Mouse (Mus musculus) hindbrain, postnatal 0 days (tissue): ENCODE data around the gene Cnot4. TPM values are rescaled to one million over a fixed set of nuclear protein-coding genes. Genes with fewer than 3 reads are reported as not detected.

ENCODE experiments used
- ATAC-seq: fragments of 200-750 bp; cut with Nextera tagmentation; 2 replicates; pipeline ENCODE4 v1.8.0; 2017; ENCODE audit warnings: mild to moderate bottlenecking, moderate TSS enrichment, moderate library complexity
- DNase-seq: peaks from one replicate; pipeline ENCODE4 v3.0.0-alpha.2; 2015; ENCODE audit warnings: low spot score
- H3K27ac ChIP-seq: fragments of 300-500 bp; sonication (generic); 2 replicates; pipeline ENCODE4 v1.5.1; 2014; ENCODE audit warnings: mild to moderate bottlenecking
- H3K27me3 ChIP-seq: fragments of 300-500 bp; sonication (generic); 2 replicates; pipeline ENCODE4 v1.6.1; 2014; ENCODE audit warnings: low read length, mixed read lengths; ENCODE audit not compliant: insufficient read depth
- H3K36me3 ChIP-seq: fragments of 300-500 bp; sonication (generic); 2 replicates; pipeline ENCODE4 v1.6.1; 2014; ENCODE audit warnings: low read length, mixed read lengths; ENCODE audit not compliant: insufficient read depth
- H3K4me1 ChIP-seq: fragments of 300-500 bp; sonication (generic); 2 replicates; pipeline ENCODE4 v1.6.1; 2014; ENCODE audit warnings: antibody characterized with exemption, low read length, mixed read lengths; ENCODE audit not compliant: insufficient read depth
- H3K4me2 ChIP-seq: fragments of 300-500 bp; sonication (generic); 2 replicates; pipeline ENCODE4 v1.6.1; 2014; ENCODE audit warnings: low read depth, mild to moderate bottlenecking, low read length, moderate library complexity, mixed read lengths
- H3K4me3 ChIP-seq: fragments of 300-500 bp; sonication (generic); 2 replicates; pipeline ENCODE4 v1.5.1; 2014; ENCODE audit warnings: low read length
- H3K9ac ChIP-seq: fragments of 300-500 bp; sonication (generic); replicated peaks from 2 replicates; pipeline ENCODE4 v1.6.1; 2014; ENCODE audit warnings: mild to moderate bottlenecking, low read length, moderate library complexity, mixed read lengths
- H3K9me3 ChIP-seq: fragments of 300-500 bp; sonication (generic); 2 replicates; pipeline ENCODE4 v1.6.1; 2016; ENCODE audit warnings: low read length, mixed read lengths
- CTCF ChIP-seq: IDR thresholded peaks from 2 replicates; pipeline ENCODE4 v1.5.1; 2016; ENCODE audit warnings: antibody characterized with exemption, control low read depth, low read depth
- WGBS: fragments of 180-500 bp; shearing (Covaris S2); extraction: QIAGEN DNeasy Blood & Tissue Kit; methylation state at CpG from one replicate; pipeline ENCODE4 v1.1.7; 2014; 5-methylcytosine and 5-hydroxymethylcytosine counted together
- polyA plus RNA-seq: library from polyadenylated mRNA; unstranded; fragments of >200 nt; fragmentation: Nextera tagmentation; extraction: Ambion mirVana; gene quantifications from 2 replicates; pipeline ENCODE4 v1.2.1, GENCODE M21; 2015
- total RNA-seq: library from RNA; depleted of rRNA; stranded (reverse); fragments of >200 nt; gene quantifications from 2 replicates; pipeline ENCODE4 v1.2.3, GENCODE M21; 2014

The Cnot4 gene
- total and polyA plus RNA-seq, 2 experiments from 2014 or later = 21.4 to 24.7 TPM

DNA sequence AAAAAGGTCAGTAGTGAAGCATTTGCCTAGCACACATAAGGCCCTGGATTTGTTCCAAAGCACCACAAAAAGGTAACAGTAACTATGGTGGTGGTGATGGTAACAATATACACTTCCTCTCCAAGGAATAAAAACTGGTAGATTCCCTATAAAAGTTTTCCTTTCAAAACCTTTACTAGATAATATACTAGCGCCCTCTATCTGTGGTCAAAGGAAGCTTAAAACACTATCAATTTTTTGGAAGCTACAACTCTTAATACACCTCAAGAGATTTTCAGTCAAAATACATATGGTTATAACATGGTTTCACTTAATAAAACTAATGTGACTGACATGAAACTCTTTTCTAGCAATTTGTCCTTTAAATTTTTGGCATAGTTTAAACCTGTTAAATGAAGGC, 71.1 kb downstream of the Cnot4 start:
- TF ChIP-seq CTCF = peak; percentile 40
- H3K9me3 ChIP-seq = no peaks in the 10 kb centered on the region
- H3K27me3 ChIP-seq = no peaks in the 10 kb centered on the region
- H3K9ac ChIP-seq = no peak overlapping the region
- ATAC-seq = no peak
- no peaks in the 10 kb centered on the region for H3K4me1 ChIP-seq
- H3K4me3 ChIP-seq = no peak overlapping the region
- DNase-seq = peak; percentile 35
- WGBS = 22% methylated on average over 1 of the region's 1 CpGs
- peaks cover 10% of the 10 kb centered on the region; the same call in 1 of the 2 replicates for H3K36me3 ChIP-seq
- H3K27ac ChIP-seq = no peak overlapping the region
- H3K4me2 ChIP-seq = no peak overlapping the region

DNA sequence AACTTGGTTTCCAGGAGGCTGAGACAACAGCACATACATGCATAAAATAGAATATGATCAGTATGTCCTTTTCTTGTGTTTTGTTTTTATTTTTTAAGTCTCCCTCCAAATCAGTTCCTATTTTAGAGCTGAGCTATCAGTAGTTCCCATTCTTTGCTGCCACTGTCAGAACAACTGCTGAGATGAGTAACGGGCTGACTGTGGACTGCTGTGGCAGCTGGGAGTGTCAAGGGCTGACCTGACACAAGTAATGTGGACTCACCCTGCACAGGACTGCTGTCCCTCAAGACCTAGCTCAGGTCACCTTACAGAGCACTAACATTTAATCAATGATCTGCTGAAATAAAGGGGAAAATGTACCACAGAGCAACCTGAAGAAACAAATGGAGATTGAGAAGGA, 90.4 kb downstream of the Cnot4 start:
- no peak overlapping the region for H3K9ac ChIP-seq
- no peak for DNase-seq
- no peaks in the 10 kb centered on the region for H3K9me3 ChIP-seq
- 78% methylated on average over 1 of the region's 1 CpGs for WGBS
- no peaks in the 10 kb centered on the region for H3K4me1 ChIP-seq
- no peaks in the 10 kb centered on the region for H3K27me3 ChIP-seq
- H3K4me3 ChIP-seq = no peak overlapping the region
- no peaks in the 10 kb centered on the region for H3K36me3 ChIP-seq
- H3K27ac ChIP-seq = no peak overlapping the region
- TF ChIP-seq CTCF = no peak
- H3K4me2 ChIP-seq = no peak overlapping the region
- no peak for ATAC-seq

DNA sequence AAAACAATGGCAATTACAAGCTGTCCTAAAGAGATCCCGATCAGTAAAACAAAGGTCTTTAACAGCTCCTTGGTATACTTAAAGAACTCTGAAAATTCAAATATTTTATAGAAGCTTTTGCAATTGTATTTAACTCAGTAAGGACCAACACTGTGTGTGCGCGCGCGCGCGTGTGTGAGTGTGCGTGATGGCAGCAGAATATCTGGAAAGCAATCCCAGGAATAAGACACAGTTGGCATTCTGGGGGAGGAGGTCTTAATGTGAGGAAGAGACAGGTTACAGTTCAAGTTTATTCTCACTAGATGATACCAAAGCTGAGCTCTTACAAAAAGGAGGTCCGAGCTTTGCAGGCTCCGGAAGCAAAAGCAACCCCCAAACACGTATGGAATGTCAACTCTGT, 100.2 kb downstream of the Cnot4 start:
- H3K36me3 ChIP-seq = 0 out of 2 replicates have a peak, but pooled peaks cover 3% of the 10 kb centered on the region
- no peak for DNase-seq
- WGBS = 96% methylated on average over 11 of the region's 11 CpGs
- H3K9ac ChIP-seq = no peak overlapping the region
- H3K4me3 ChIP-seq = no peak overlapping the region
- no peaks in the 10 kb centered on the region for H3K9me3 ChIP-seq
- no peak for ATAC-seq
- no peak overlapping the region for H3K27ac ChIP-seq
- H3K4me2 ChIP-seq = no peak overlapping the region
- H3K27me3 ChIP-seq = no peaks in the 10 kb centered on the region
- TF ChIP-seq CTCF = no peak
- H3K4me1 ChIP-seq = no peaks in the 10 kb centered on the region

DNA sequence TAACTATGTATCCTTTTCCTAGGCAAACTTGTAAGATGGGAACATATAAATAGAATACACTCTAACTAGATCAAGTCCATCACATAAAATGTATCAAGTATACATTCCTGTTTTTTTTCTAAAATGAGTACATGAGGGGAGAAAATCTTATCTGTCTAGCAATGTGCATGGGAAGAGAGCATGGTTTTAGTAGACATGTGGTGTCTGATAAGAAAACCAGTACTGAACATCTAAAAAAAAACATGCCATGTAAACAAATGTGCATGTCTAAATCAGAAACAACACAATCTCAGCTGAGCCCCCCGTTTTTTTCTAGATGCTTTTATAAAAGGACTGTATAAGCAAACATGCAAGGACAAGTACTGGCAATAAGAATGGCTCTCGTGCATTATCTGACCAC, 100.8 kb downstream of the Cnot4 start:
- WGBS = 86% methylated on average over 2 of the region's 2 CpGs
- Histone ChIP-seq H3K36me3 (0 out of 2 replicates have a peak, but pooled peaks cover 3% of the 10 kb centered on the region), H3K4me2 (no peak overlapping the region), H3K9me3 (no peaks in the 10 kb centered on the region), H3K27ac (no peak overlapping the region), H3K27me3 (no peaks in the 10 kb centered on the region), H3K4me1 (no peaks in the 10 kb centered on the region; the same call in 1 of the 2 replicates), H3K9ac (no peak overlapping the region), H3K4me3 (no peak overlapping the region)
- TF ChIP-seq CTCF = no peak
- ATAC-seq = no peak
- no peak for DNase-seq

DNA sequence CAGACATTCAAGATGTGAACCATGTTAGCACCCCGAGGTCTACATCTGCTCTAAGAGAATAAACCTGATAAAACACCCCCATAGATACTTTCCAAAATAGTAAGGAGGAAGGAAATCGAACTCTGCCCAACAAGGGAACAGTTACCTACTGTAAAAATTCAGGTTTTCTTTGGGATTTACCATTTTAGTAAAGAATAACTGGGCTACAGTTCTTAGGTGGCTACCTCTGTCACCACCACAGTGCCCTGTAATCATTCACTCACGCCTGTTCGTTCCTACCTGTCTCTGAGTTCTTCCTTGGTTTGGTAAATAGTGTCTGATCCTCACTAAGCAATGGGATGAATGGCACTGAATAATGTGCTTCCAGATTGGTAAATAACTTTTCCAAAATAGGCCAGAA, 102.7 kb downstream of the Cnot4 start:
- peaks cover 5% of the 10 kb centered on the region; the same call in 1 of the 2 replicates for H3K4me1 ChIP-seq
- DNase-seq (no peak), ATAC-seq (no peak)
- no peak overlapping the region for H3K27ac ChIP-seq
- H3K4me3 ChIP-seq = no peak overlapping the region
- H3K27me3 ChIP-seq = no peaks in the 10 kb centered on the region
- 96% methylated on average over 4 of the region's 4 CpGs for WGBS
- H3K4me2 ChIP-seq = no peak overlapping the region
- TF ChIP-seq CTCF = no peak
- no peak overlapping the region for H3K9ac ChIP-seq
- H3K36me3 ChIP-seq = 0 out of 2 replicates have a peak, but pooled peaks cover 3% of the 10 kb centered on the region
- no peaks in the 10 kb centered on the region for H3K9me3 ChIP-seq

DNA sequence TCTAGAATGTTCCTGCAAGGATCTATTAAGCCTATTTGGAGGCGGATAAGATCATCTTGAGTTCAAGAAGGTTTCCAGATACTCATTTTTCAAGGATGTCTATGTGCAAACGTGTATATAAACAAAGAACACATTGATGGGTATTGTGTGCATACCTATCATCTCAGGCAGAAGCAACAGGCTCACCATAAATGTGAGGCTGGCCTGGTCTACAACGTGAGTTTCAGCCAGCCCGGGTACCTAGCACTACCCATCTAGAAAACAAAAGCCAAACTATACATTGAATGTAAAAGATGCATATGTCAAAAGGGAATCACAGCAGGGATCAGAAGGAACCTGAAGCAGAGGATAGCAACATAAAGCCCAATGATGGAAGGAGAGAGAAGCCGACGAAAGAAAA, 103.3 kb downstream of the Cnot4 start:
- TF ChIP-seq CTCF = no peak
- no peak for ATAC-seq
- no peaks in the 10 kb centered on the region for H3K9me3 ChIP-seq
- no peak overlapping the region for H3K27ac ChIP-seq
- peaks cover 5% of the 10 kb centered on the region; the same call in 1 of the 2 replicates for H3K4me1 ChIP-seq
- 85% methylated on average over 6 of the region's 6 CpGs for WGBS
- no peak overlapping the region for H3K9ac ChIP-seq
- H3K4me3 ChIP-seq = no peak overlapping the region
- H3K4me2 ChIP-seq = no peak overlapping the region
- H3K36me3 ChIP-seq = 0 out of 2 replicates have a peak, but pooled peaks cover 3% of the 10 kb centered on the region
- no peaks in the 10 kb centered on the region for H3K27me3 ChIP-seq
- no peak for DNase-seq

DNA sequence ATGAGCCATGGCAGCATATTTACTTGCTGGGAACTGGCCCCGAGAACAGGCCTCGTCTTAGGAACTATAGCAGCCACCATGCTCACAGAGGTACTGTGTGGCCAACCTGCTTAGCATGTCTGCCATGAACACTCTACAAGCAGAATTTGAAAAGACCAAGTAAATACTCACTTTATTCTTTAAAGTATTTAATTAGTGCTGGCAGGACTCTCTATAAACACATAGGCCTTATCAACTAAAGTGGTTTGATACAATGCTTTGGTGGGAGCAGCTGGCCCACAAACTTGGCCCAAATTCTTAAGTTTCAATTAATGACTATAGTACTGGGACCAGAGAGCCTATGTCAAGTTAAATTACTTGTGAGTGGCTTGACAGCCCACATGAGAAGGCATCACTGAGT, 105.5 kb downstream of the Cnot4 start:
- H3K36me3 ChIP-seq = peaks cover 5% of the 10 kb centered on the region; the same call in 1 of the 2 replicates
- H3K4me1 ChIP-seq = peaks cover 5% of the 10 kb centered on the region; the same call in 1 of the 2 replicates
- 80% methylated on average over 2 of the region's 2 CpGs for WGBS
- no peak overlapping the region for H3K4me2 ChIP-seq
- no peak overlapping the region for H3K27ac ChIP-seq
- H3K9me3 ChIP-seq = no peaks in the 10 kb centered on the region
- no peak overlapping the region for H3K4me3 ChIP-seq
- H3K27me3 ChIP-seq = no peaks in the 10 kb centered on the region
- no peak for ATAC-seq
- no peak for DNase-seq
- no peak overlapping the region for H3K9ac ChIP-seq
- TF ChIP-seq CTCF = no peak
